In genomic region chr7:114712523-114712922, GRCm38 (mm10) we compare ENCODE assay signal across 12 mouse cellular contexts. TPM values are rescaled to one million over a fixed set of nuclear protein-coding genes. Genes with fewer than 3 reads are reported as not detected.
"Had no signal": no experiment of that assay in that cellular context is flagged by ENCODE, and none has a peak within 500 bp of the region (broad histone marks: within the 10 kb centered on the region; RNA-seq: fewer than 3 reads in every experiment).

No protein-coding gene starts in this region.

- H3K9ac ChIP-seq: kidney, embryonic 15.5 days; liver, embryonic 15.5 days; midbrain, embryonic 13.5 days had no signal

- H3K9me3 ChIP-seq: kidney, embryonic 15.5 days; limb, embryonic 10.5 days; liver, embryonic 15.5 days; midbrain, embryonic 13.5 days had no signal

- H3K4me1 ChIP-seq: kidney, embryonic 15.5 days; liver, embryonic 15.5 days; midbrain, embryonic 13.5 days had no signal

- H3K36me3 ChIP-seq: kidney, embryonic 15.5 days; limb, embryonic 10.5 days; liver, embryonic 15.5 days; midbrain, embryonic 13.5 days had no signal

- H3K4me2 ChIP-seq: kidney, embryonic 15.5 days; liver, embryonic 11.5 days; liver, embryonic 15.5 days; midbrain, embryonic 13.5 days had no signal

- H3K27ac ChIP-seq: kidney, embryonic 15.5 days; limb, embryonic 10.5 days; liver, embryonic 15.5 days; midbrain, embryonic 13.5 days had no signal

- DNase-seq: kidney, postnatal 14 days; lung, adult 2 months; lung, postnatal 4 days; right cerebral cortex, postnatal 14 days; thymus, postnatal 36 days had no signal

- H3K4me3 ChIP-seq: kidney, embryonic 15.5 days; limb, embryonic 10.5 days; liver, embryonic 15.5 days; midbrain, embryonic 13.5 days had no signal

- ATAC-seq: lung, postnatal 0 days; midbrain, embryonic 13.5 days had no signal

RNA-seq across cellular contexts. Expression of gene Calcb, which starts 5.9 kb away (rescaled TPM):
- polyA plus RNA-seq: limb, embryonic 10.5 days; liver, embryonic 11.5 days; liver, embryonic 15.5 days; spleen, adult 2 months had no signal
